Mouse (Mus musculus) liver, adult 2 months (tissue): ENCODE results near the gene Trim2.

Source experiments
- CTCF ChIP-seq: fragments of 200-500 bp; IDR thresholded peaks from 2 replicates; pipeline ENCODE4 v1.5.1; 2011; ENCODE audit warnings: low read depth, low read length, control low read depth
- POLR2A ChIP-seq: fragments of 200-500 bp; IDR thresholded peaks from 2 replicates; pipeline ENCODE4 v1.6.1; 2011; ENCODE audit warnings: low read length, control low read depth; ENCODE audit not compliant: insufficient read depth; ENCODE audit errors: extremely low read depth

- TF ChIP-seq CTCF (no peak), POLR2A (no peak)
These were observed 17.7 kb downstream of the Trim2 start for GRCm38 (mm10) chr3:84288931-84289330.
